Mouse (Mus musculus) heart, adult 2 months (tissue): ENCODE results near the gene Zfp664. TPM values are rescaled to one million over a fixed set of nuclear protein-coding genes. Genes with fewer than 3 reads are reported as not detected.
A peak's percentile ranks its signal among the peaks of the same experiment; 100 is the strongest.

ENCODE experiments used
- DNase-seq, 2 experiments: peaks; one replicate each; pipeline ENCODE4 v3.0.0; 2021
- H3K27ac ChIP-seq: fragments of 200-600 bp; 2 replicates; pipeline ENCODE4 v1.8.1; 2022
- H3K27me3 ChIP-seq: fragments of 200-500 bp; 2 replicates; pipeline ENCODE4 v1.6.1; 2012; ENCODE audit warnings: mild to moderate bottlenecking, low read length, inconsistent platforms, mixed read lengths; ENCODE audit not compliant: control insufficient read depth, insufficient read depth
- H3K36me3 ChIP-seq: fragments of 200-500 bp; 2 replicates; pipeline ENCODE4 v1.6.1; 2012; ENCODE audit warnings: low read length, inconsistent platforms; ENCODE audit not compliant: control insufficient read depth, insufficient read depth
- H3K4me1 ChIP-seq: fragments of 200-500 bp; 2 replicates; pipeline ENCODE4 v1.6.1; 2011; ENCODE audit warnings: low read length; ENCODE audit not compliant: control insufficient read depth, insufficient read depth
- H3K4me3 ChIP-seq: fragments of 200-600 bp; 2 replicates; pipeline ENCODE4 v1.8.1; 2022
- H3K79me2 ChIP-seq: fragments of 200-500 bp; replicated peaks from 2 replicates; pipeline ENCODE4 v1.6.1; 2012; ENCODE audit warnings: mild to moderate bottlenecking, inconsistent platforms, low read length, moderate library complexity, mixed read lengths; ENCODE audit not compliant: control insufficient read depth, insufficient read depth
- H3K9ac ChIP-seq: fragments of 200-500 bp; 2 replicates; pipeline ENCODE4 v1.6.1; 2012; ENCODE audit warnings: low read depth, mild to moderate bottlenecking, control low read depth, inconsistent platforms, low read length, mixed read lengths
- CTCF ChIP-seq: fragments of 200-600 bp; IDR thresholded peaks from 2 replicates; pipeline ENCODE4 v1.8.1; 2022; ENCODE audit warnings: antibody characterized with exemption, mild to moderate bottlenecking, moderate library complexity
- EP300 ChIP-seq: fragments of 200-500 bp; IDR thresholded peaks from 2 replicates; pipeline ENCODE4 v1.6.1; 2011; ENCODE audit warnings: low read depth, low read length, control low read depth; ENCODE audit not compliant: insufficient read depth
- POLR2A ChIP-seq: fragments of 200-500 bp; IDR thresholded peaks from 2 replicates; pipeline ENCODE4 v1.6.1; 2011; ENCODE audit warnings: mild to moderate bottlenecking, low read depth, low read length, control low read depth; ENCODE audit not compliant: insufficient read depth
- WGBS: fragments of 180-500 bp; shearing (Covaris S2); methylation state at CpG from one replicate; pipeline ENCODE4 v1.1.7; 2018; 5-methylcytosine and 5-hydroxymethylcytosine counted together
- intact Hi-C: fragments of 180-260 bp; cut with DNase I; formaldehyde crosslinking; loops from one replicate; pipeline ENCODE4 v1.15.1; 2025
- polyA plus RNA-seq: library from polyadenylated mRNA; depleted of rRNA; stranded (reverse); fragments of >200 nt; gene quantifications from 2 replicates; pipeline ENCODE4 v1.2.3, GENCODE M21; 2012
- total RNA-seq, 2 experiments: library from RNA; stranded (reverse); gene quantifications; 2 replicates each; pipeline ENCODE4 v1.2.3; 2021

Gene Zfp664
- total and polyA plus RNA-seq, 3 experiments = 12.6 to 38.6 (median 37.4) TPM

GRCm38 (mm10) chr5:124836075-124836474, 26.4 kb upstream of the Zfp664 start:
- Histone ChIP-seq H3K4me3 (no peak overlapping the region), H3K27ac (no peak overlapping the region), H3K79me2 (no peaks in the 10 kb centered on the region), H3K36me3 (no peaks in the 10 kb centered on the region), H3K27me3 (no peaks in the 10 kb centered on the region), H3K4me1 (no peaks in the 10 kb centered on the region), H3K9ac (no peak overlapping the region)
- TF ChIP-seq CTCF (no peak), EP300 (no peak), POLR2A (no peak)
- intact Hi-C loops = no loop called here
- WGBS = 83% methylated on average over 10 of the region's 10 CpGs
- DNase-seq = no peak

- H3K27ac ChIP-seq = no peak overlapping the region
- TF ChIP-seq CTCF (no peak), EP300 (no peak), POLR2A (no peak)
- 57% methylated on average over 4 of the region's 4 CpGs for WGBS
- no peaks in the 10 kb centered on the region for H3K27me3 ChIP-seq
- no peak overlapping the region for H3K9ac ChIP-seq
- no peak for DNase-seq
- no peaks in the 10 kb centered on the region for H3K4me1 ChIP-seq
- no peak overlapping the region for H3K4me3 ChIP-seq
- no peaks in the 10 kb centered on the region for H3K36me3 ChIP-seq
- H3K79me2 ChIP-seq = no peaks in the 10 kb centered on the region
- intact Hi-C loops = no loop called here
Measured at GRCm38 (mm10) chr5:124836621-124837020, 25.9 kb upstream of the Zfp664 start.

DNA sequence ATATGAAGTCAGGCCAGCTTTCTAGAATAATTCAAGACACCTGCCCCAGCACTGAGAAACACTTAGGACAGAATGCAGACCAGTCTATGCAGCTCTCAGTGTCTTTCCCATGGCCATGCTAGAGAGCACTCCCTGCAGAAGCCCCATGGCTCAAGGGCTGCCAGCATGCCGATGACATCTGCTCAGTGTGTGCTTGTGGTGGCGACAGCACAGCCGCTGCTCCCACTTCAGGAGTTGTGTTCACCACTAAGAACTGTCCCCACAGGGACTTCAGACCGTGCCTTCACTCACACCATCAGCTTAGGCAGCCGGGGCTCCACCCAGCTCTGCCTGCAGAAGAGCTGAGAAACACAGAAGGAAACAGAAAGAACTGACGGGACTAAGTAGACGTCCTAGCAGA, 22.3 kb upstream of the Zfp664 start:
- H3K27me3 ChIP-seq = no peaks in the 10 kb centered on the region

DNA sequence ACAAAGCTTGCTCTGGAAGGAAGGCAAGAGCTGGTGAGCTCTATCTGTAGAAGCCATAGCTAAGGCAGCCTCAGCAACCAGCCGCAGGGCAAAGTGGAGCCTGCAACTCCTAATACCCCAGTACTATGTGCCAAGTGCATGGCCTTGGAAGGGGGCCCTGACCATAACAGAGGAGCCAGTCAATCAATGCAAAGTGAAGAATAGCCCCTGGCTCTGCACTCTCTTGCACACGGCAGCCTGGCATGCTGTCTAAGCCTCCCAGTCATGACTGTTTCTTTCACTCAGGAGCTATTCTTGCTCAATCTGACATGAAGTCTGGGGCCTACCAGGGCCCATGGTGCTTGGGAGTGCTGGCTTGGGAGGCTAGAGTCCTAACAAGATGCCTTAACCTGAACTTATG, 21.8 kb upstream of the Zfp664 start:
- no peak overlapping the region for H3K4me3 ChIP-seq
- 80% methylated on average over 2 of the region's 2 CpGs for WGBS
- no peak for TF ChIP-seq EP300
- no peak for TF ChIP-seq CTCF
- no peak for TF ChIP-seq POLR2A
- H3K27me3 ChIP-seq = no peaks in the 10 kb centered on the region
- no peaks in the 10 kb centered on the region for H3K36me3 ChIP-seq
- H3K4me1 ChIP-seq = no peaks in the 10 kb centered on the region
- no peak overlapping the region for H3K27ac ChIP-seq
- intact Hi-C loops = no loop called here
- H3K79me2 ChIP-seq = no peaks in the 10 kb centered on the region
- H3K9ac ChIP-seq = no peak overlapping the region
- DNase-seq = no peak

More for the DNA sequence above, 22.3 kb upstream of the Zfp664 start:
- intact Hi-C loops = no loop called here
- no peak for TF ChIP-seq POLR2A
- TF ChIP-seq EP300 = no peak
- no peak for TF ChIP-seq CTCF
- no peak for DNase-seq
- no peak overlapping the region for H3K4me3 ChIP-seq
- no peak overlapping the region for H3K27ac ChIP-seq
- H3K36me3 ChIP-seq = no peaks in the 10 kb centered on the region
- no peak overlapping the region for H3K9ac ChIP-seq
- no peaks in the 10 kb centered on the region for H3K79me2 ChIP-seq
- no peaks in the 10 kb centered on the region for H3K4me1 ChIP-seq
- 43% methylated on average over 7 of the region's 7 CpGs for WGBS

GRCm38 (mm10) chr5:124843386-124843785, 19.1 kb upstream of the Zfp664 start:
- no peaks in the 10 kb centered on the region for H3K36me3 ChIP-seq
- H3K79me2 ChIP-seq = no peaks in the 10 kb centered on the region
- intact Hi-C loops = no loop called here
- no peaks in the 10 kb centered on the region for H3K4me1 ChIP-seq
- no peak overlapping the region for H3K9ac ChIP-seq
- H3K27me3 ChIP-seq = no peaks in the 10 kb centered on the region
- H3K27ac ChIP-seq = no peak overlapping the region
- H3K4me3 ChIP-seq = no peak overlapping the region
- 49% methylated on average over 8 of the region's 8 CpGs for WGBS
- TF ChIP-seq EP300 (no peak), CTCF (no peak), POLR2A (no peak)
- DNase-seq = peak in 1 of 2 experiments; percentile 31

GRCm38 (mm10) chr5:124844929-124845328, 17.6 kb upstream of the Zfp664 start:
- Histone ChIP-seq H3K27me3 (no peaks in the 10 kb centered on the region), H3K4me3 (no peak overlapping the region), H3K9ac (no peak overlapping the region), H3K79me2 (no peaks in the 10 kb centered on the region), H3K36me3 (no peaks in the 10 kb centered on the region), H3K4me1 (no peaks in the 10 kb centered on the region), H3K27ac (no peak overlapping the region)
- 28% methylated on average over 4 of the region's 4 CpGs for WGBS
- intact Hi-C loops = no loop called here
- DNase-seq = no peak
- TF ChIP-seq CTCF (no peak), EP300 (no peak), POLR2A (no peak)

- TF ChIP-seq EP300 = no peak
- no peak for TF ChIP-seq POLR2A
- TF ChIP-seq CTCF = no peak
- H3K4me3 ChIP-seq = no peak overlapping the region
- intact Hi-C loops = no loop called here
- DNase-seq = no peak
- 95% methylated on average over 1 of the region's 1 CpGs for WGBS
- no peak overlapping the region for H3K9ac ChIP-seq
- H3K79me2 ChIP-seq = no peaks in the 10 kb centered on the region
- no peaks in the 10 kb centered on the region for H3K36me3 ChIP-seq
- H3K4me1 ChIP-seq = no peaks in the 10 kb centered on the region
- no peaks in the 10 kb centered on the region for H3K27me3 ChIP-seq
- no peak overlapping the region for H3K27ac ChIP-seq
Measured at GRCm38 (mm10) chr5:124847014-124847413, 15.5 kb upstream of the Zfp664 start.
